Mouse (Mus musculus): Measurements from ENCODE around the gene Rheb.
"Not testable (repeated sequence)": the region's sequence is repeated elsewhere in the genome, so short reads cannot be mapped to it uniquely, and the experiment has no call there.

The Rheb gene

DNA sequence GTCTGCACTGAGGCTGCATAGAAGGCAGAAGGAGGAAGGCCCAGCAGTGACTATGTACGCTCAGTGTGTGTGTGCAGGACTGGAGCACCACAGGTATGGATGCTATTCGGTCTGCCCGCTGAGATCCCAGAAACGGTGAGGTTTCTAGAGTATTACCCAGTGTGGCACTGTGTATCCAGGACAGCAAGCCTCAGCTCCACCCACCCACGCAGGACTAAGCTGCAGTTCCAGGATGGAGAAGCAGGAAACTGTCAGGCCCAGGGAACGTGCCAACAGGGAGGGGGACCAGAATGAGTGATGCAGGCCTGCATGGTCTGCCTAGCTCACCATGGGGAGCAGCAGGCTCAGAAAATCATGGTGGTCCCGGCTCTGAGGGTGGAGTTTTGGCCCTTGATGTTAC lies 49.5 kb downstream of the Rheb start:
- no peak for DNase-seq (ENCODE audit: low spot score)

GRCm38 (mm10) chr5:24782957-24783356 lies 59.5 kb downstream of the Rheb start:
- DNase-seq (ENCODE audit: low spot score) = no peak

GRCm38 (mm10) chr5:24781048-24781447 lies 61.4 kb downstream of the Rheb start:
- DNase-seq (ENCODE audit: low spot score) = no peak

- no peak for DNase-seq (ENCODE audit: low spot score)
Observed at GRCm38 (mm10) chr5:24779881-24780512, 62.4 kb downstream of the Rheb start.

GRCm38 (mm10) chr5:24779321-24779720 lies 63.1 kb downstream of the Rheb start:
- no peak for DNase-seq (ENCODE audit: low spot score)

GRCm38 (mm10) chr5:24778843-24779140 lies 63.6 kb downstream of the Rheb start:
- DNase-seq (ENCODE audit: low spot score) = no peak

- DNase-seq (ENCODE audit: low spot score) = no peak
Observed at GRCm38 (mm10) chr5:24778082-24778842, 64.2 kb downstream of the Rheb start.

GRCm38 (mm10) chr5:24776681-24777080 lies 65.7 kb downstream of the Rheb start:
- DNase-seq (ENCODE audit: low spot score) = no peak

GRCm38 (mm10) chr5:24774549-24774948 lies 67.9 kb downstream of the Rheb start:
- DNase-seq (ENCODE audit: low spot score) = not testable (repeated sequence)

- DNase-seq (ENCODE audit: low spot score) = no peak
Observed at GRCm38 (mm10) chr5:24757816-24758215, 84.6 kb downstream of the Rheb start, which contains the start of gene Crygn. Gene Crygn (minus strand): TSS chr5:24758008.

GRCm38 (mm10) chr5:24756931-24757330 lies 85.5 kb downstream of the Rheb start:
- no peak for DNase-seq (ENCODE audit: low spot score)

All from urinary bladder, postnatal 10 days (tissue).